Mouse (Mus musculus) cerebellum, adult 18-20 months (tissue): ENCODE results near the gene Plvap.

Experiments used
- DNase-seq, 2 experiments: peaks; one replicate each; pipeline ENCODE4 v3.0.0; 2021

Gene Plvap

DNA sequence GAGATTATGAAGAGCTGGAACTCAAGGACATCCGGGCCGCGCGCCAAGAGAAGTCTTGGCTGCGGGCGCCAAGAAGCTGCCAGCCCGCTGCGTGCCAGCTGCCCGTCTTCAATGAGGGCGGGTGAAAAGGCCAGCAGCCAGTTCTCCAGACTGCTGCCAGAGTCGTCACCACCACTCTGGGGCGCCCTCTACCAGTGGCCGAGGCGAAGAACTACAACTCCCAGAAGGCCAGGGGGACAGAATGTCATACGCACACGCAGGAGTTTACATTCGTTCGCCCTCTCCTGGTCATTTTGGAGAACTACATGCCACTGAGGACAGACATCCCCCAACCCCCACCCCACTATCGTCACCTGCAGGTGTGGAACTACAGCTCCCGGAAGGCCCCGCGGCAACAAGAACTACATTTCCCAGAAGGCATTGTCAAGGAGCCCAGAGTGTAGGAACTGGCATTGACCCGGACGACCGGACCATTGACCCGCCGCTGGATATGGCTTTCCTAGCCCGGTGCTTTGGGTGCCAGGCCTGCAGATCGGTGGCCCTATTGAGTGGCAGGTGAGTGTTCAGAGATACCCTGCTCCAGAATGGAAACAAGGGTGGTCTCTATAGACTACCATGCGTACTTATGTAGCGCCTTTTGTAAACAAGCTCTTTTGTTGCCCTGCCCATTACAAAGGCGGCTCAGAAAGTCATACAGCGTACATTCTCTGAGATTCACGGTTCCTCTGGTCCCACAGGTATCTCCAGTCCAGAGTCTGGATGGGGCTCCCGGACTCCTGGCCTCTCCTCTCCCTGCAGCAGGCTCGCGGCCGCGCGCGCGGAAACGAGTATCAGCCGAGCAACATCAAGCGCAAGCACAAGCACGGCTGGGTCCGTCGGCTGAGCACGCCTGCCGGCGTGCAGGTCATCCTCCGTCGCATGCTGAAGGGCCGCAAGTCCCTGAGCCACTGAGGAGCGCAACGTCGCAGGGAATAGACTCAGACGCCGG is 46.7 kb downstream of the Plvap start, which contains the start of gene Mrpl34:
Mrpl34 (plus strand) TSS at position 447 of the 988 bp plus-strand sequence.
- DNase-seq = peak; percentile 99

- DNase-seq = peak; percentile 98 to 99
Measured at GRCm38 (mm10) chr8:71463188-71464033, 48.1 kb downstream of the Plvap start, which contains the start of gene Abhd8. Gene Abhd8 (minus strand): TSS chr8:71463655.

- peak; percentile 75 to 77 for DNase-seq
Measured at GRCm38 (mm10) chr8:71462786-71463185, 48.8 kb downstream of the Plvap start.

DNA sequence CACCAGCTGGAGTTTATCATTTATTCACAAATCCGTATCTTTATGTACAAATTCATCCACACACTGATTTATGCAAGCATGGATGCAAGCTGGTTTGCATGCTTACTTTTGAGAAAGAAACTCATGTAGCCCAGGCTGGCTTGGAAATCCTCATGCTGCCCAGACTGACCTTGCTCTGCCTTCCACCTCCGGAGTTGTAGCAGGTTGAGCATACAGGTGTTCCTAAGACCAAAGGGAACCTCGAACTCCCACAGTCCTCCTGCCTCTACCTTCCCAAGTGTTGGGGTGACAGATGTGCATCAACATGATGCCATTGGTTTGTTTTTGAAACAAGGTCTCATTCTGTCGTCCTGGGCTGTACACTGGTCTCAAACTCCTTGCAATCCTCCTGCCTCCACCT is 49.4 kb downstream of the Plvap start:
- DNase-seq = no peak

GRCm38 (mm10) chr8:71461152-71461840 is 50.3 kb downstream of the Plvap start:
- peak; percentile 38 to 55 for DNase-seq

DNA sequence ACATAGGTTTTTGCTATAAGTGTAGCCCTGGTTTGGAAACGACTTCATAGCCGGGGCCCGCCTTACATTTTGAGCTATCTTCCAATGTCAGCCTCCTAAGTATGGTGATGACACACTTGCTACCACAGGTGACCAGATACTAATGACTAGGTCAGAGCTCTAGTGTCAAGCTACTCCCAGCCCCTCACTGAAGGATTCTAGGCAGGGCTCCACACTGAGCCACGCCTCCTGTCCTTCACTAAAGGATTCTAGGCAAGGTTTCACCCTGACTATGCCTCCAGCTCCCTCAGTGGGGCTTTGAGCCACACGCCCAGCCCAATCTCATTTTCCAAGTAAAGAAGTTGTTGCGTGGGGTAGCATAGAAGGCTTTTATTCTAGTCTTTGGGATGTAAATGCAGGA is 50.8 kb downstream of the Plvap start:
- no peak for DNase-seq

DNA sequence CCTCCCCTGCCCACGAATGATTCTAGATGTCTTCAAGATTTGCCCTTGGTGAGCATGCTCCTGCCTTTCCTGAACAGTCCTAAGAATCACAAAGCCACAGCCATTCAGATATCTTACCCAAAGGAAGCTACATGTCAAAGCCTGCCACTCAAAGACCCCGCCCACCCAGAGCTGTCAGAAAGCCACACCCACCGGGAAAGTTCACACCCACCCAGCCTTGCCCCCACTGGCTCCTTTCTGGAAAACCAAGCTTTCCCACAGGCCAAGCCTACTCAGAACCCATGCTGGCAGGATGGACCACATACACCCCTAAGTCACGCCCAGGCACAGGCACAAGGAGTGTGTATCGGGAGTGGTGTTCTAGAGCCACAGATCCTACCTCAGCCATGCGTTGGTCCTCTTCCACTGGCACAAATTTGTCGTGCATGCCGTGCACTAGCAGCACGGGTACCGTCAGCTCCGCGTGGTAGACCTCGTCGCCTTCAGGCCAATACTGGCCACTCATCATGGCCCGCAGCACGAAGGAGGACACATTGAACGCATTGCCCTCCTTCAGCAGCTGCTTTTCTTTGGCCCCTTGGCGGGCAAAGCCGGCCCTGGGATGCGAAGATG is 53.8 kb downstream of the Plvap start:
- DNase-seq = peak in 1 of 2 experiments; percentile 16

DNA sequence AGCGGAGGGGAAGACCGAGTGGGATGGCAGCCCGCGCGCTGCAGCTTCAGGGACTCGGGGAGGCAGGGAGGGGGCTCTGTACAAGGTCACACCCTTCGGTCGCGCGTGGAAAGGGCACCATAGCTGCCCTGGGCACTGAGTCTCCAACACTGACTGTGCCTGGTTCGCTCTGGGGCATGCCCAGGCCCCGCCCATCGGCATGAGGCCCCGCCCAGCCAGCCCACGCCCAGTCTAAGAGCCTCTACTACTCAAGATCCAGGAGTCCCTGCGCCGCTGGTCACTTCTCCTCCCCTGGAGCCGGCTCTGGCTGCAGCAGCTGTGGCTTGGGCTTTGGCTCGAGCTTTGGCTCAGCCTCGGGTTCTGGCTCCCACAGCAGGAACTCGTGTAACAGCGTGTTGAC is 54.6 kb downstream of the Plvap start:
- peak; percentile 29 to 31 for DNase-seq

DNA sequence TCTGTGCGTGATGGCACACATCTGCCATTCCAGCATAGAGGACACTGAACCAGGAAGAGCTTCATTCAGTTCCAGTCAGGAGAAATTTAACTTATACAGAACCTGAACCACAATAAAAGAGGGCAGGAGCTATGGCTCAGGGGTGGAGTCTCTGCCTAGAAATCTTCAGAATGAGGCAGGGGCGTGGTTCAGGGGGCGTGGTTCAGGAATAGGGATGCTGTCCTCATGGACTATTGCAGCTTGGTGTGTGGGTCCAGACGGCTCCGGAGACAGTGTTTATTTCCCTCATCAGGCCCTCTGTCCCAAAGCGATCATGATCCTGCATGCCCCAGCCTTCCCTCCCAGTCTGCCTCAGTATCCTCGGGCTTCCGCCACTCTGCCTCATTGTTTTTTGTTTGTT is 56.9 kb downstream of the Plvap start:
- no peak for DNase-seq

DNA sequence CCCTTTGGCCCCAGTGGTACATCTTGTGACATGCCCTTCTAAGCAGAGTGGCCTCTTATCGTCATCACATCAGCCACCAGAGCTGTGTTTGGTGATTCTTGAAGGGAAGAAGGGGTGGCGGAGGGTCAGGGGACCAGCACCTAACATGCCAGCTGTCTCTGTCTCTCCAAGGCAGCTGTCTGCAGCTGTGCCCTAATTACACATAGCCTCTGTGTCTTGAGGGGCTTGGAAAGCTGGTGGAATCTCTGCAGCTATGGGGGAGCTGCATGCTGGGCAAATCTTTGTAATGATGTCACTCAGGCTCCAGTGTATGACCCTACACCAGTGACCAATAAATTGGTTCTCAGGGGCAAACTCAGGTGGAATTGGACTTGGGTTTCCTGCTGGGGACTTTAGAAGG is 58.9 kb downstream of the Plvap start:
- no peak for DNase-seq

GRCm38 (mm10) chr8:71451777-71452176 is 59.8 kb downstream of the Plvap start:
- DNase-seq = no peak

DNA sequence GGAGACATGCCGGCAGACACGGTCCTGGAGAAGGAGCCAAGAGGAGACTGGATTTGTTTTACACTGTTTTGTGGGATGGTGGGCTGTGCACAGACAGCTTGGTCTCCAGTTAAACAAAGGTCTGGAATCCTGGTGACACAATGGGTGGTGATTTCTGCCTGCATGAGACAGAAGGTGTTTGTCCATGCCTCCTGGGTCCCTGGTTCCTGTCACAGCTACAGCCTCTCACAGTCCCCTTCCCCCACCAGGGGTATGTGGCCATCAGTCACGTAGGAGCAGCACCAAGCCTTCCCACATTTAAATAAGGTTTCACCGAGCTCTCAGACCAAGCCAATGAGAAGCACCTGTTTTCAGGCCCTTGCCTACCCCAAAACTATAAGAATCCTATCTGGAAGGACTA is 60.2 kb downstream of the Plvap start:
- DNase-seq = no peak
